Mouse (Mus musculus) embryo, embryonic 11.5 days (tissue): Measurements from ENCODE around the gene Mup18.
"Not testable (repeated sequence)": the region's sequence is repeated elsewhere in the genome, so short reads cannot be mapped to it uniquely, and the experiment has no call there.

Experiments used
- DNase-seq: peaks from one replicate; pipeline ENCODE4 v3.0.0-alpha.2; 2012; ENCODE audit warnings: low read depth, low spot score

Mup18 gene

DNA sequence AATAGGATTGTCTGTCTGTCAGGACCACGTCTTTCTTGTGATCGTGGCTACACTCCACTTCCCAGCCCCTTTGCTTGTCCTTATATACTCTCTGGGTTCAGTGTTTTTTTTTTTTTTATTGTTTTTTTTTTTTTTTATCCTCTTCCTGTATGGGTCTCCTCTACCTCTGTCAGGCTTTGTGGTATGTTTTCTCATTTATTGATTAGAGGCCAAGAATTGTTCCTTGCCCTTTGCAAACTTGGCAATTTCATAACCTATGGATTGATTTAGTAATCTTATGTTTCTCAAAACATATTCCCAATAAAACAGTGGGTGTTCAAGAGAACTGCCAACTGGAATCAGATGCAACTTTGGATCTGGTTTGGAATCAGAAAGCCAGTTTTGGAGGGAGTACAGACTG, at the start of gene Mup18:
TSS of gene Mup18 (minus strand) at position 101 of the 400 bp plus-strand sequence.
- not testable (repeated sequence) for DNase-seq

DNA sequence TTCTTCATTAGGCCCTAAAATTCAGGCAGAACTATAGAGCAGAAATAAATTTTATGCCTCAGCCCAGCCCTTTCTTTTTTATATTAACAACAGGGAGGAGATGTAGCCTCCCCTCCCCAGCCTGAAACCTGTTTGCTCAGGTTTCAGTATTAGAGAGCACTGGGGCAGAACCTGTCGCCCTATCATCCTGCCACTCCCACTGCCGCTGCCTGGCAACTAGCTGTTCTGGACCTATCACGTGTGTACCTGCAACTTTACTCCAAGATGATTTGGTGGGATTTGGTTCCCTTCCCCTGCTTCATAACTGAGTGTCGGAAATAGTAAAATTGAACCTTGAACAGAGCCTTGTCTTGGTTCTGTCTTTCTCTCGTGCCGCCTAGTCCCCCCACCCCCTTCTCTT, 40.4 kb upstream of the Mup18 start:
- not testable (repeated sequence) for DNase-seq
